Mouse (Mus musculus) urinary bladder, postnatal 10 days (tissue): ENCODE results near the gene Gpr152.
A peak's percentile ranks its signal among the peaks of the same experiment; 100 is the strongest.

ENCODE experiments used
- DNase-seq: peaks from one replicate; pipeline ENCODE4 v3.0.0; 2022; ENCODE audit warnings: low spot score

Gpr152 gene

GRCm38 (mm10) chr19:4150567-4151487 is 11.2 kb downstream of the Gpr152 start:
- no peak for DNase-seq

GRCm38 (mm10) chr19:4151488-4151860 is 11.9 kb downstream of the Gpr152 start:
- DNase-seq = no peak

- no peak for DNase-seq
Observed at GRCm38 (mm10) chr19:4151898-4152297, 12.3 kb downstream of the Gpr152 start.

GRCm38 (mm10) chr19:4152445-4153231 is 13.1 kb downstream of the Gpr152 start:
- DNase-seq = no peak

GRCm38 (mm10) chr19:4153232-4153654 is 13.7 kb downstream of the Gpr152 start, which contains the start of gene Ptprcap:
Gene Ptprcap, plus strand, starts transcription at chr19:4153604.
- no peak for DNase-seq

- DNase-seq = no peak
Observed at GRCm38 (mm10) chr19:4154437-4155222, 15.0 kb downstream of the Gpr152 start.

GRCm38 (mm10) chr19:4155223-4156072 is 15.9 kb downstream of the Gpr152 start:
- no peak for DNase-seq

- DNase-seq = no peak
Observed at GRCm38 (mm10) chr19:4156073-4156579, 16.5 kb downstream of the Gpr152 start.

- no peak for DNase-seq
Observed at GRCm38 (mm10) chr19:4156771-4157170, 17.2 kb downstream of the Gpr152 start.

GRCm38 (mm10) chr19:4159049-4159448 is 19.5 kb downstream of the Gpr152 start:
- no peak for DNase-seq

- peak; percentile 92 for DNase-seq
Observed at GRCm38 (mm10) chr19:4162646-4163542, 23.3 kb downstream of the Gpr152 start, which contains the start of gene Rps6kb2. Gene Rps6kb2, minus strand, starts transcription at chr19:4163354.

- no peak for DNase-seq
Observed at GRCm38 (mm10) chr19:4163543-4163887, 23.9 kb downstream of the Gpr152 start.

- DNase-seq = no peak
Observed at GRCm38 (mm10) chr19:4164100-4164499, 24.5 kb downstream of the Gpr152 start.

GRCm38 (mm10) chr19:4164721-4165120 is 25.1 kb downstream of the Gpr152 start:
- DNase-seq = no peak

- DNase-seq = no peak
Observed at GRCm38 (mm10) chr19:4166678-4167476, 27.3 kb downstream of the Gpr152 start.

GRCm38 (mm10) chr19:4169378-4169784 is 29.8 kb downstream of the Gpr152 start:
- peak; percentile 98 for DNase-seq

GRCm38 (mm10) chr19:4169810-4170209 is 30.2 kb downstream of the Gpr152 start:
- DNase-seq = no peak

- DNase-seq = no peak
Observed at GRCm38 (mm10) chr19:4170723-4171392, 31.3 kb downstream of the Gpr152 start.
